Mouse (Mus musculus) olfactory bulb, adult 2 months (tissue): ENCODE measurements around the gene Tep1.

Experiments used
- CTCF ChIP-seq: fragments of 200-500 bp; IDR thresholded peaks from 2 replicates; pipeline ENCODE4 v1.5.1; 2012; ENCODE audit warnings: low read depth, mild to moderate bottlenecking, low read length, moderate library complexity; ENCODE audit not compliant: insufficient read depth
- POLR2A ChIP-seq: fragments of 200-500 bp; IDR thresholded peaks from 2 replicates; pipeline ENCODE4 v1.6.1; 2012; ENCODE audit warnings: mild to moderate bottlenecking, low read depth, low read length, moderate library complexity; ENCODE audit not compliant: insufficient read depth

DNA sequence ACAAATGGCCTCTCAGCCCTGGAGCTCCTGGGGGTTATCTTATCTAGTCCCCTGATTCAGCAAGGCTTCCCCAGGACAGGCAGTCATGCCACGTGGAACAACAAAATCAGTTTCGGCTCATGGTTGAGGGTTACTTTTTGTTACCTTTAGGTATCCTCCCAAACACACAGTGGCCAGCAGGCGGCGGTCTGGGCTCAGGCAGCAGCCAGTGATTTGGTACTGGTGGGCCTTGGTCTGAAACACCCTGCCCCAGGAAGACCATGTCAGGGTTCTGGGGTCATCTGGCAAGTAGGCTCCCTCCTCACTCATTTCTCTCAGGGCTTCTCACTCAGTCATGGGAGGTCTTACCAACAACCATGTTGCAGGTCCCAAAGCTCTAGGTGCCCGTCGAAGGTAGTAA lies 33.1 kb downstream of the Tep1 start:
- TF ChIP-seq POLR2A (no peak), CTCF (no peak)
